Mouse (Mus musculus) MEL (cell line): ENCODE data around the gene Zfp652. TPM values are rescaled to one million over a fixed set of nuclear protein-coding genes. Genes with fewer than 3 reads are reported as not detected.

Source experiments
- DNase-seq: peaks from one replicate; pipeline ENCODE4 v3.0.0; 2011; ENCODE audit warnings: low read depth, low spot score
- H3K27ac ChIP-seq: 2 replicates; pipeline ENCODE4 v1.5.1; 2012; ENCODE audit warnings: low read depth, mild to moderate bottlenecking, control low read depth, low read length, moderate library complexity; ENCODE audit not compliant: control insufficient read depth
- H3K27me3 ChIP-seq, 2 experiments: fragments of 150-350 bp in 1 of 2; sonication (generic) in 1 of 2; 2 replicates each; pipeline ENCODE4 v1.6.1; 2012; ENCODE audit warnings: low read length in 2 of 2, mild to moderate bottlenecking in 2 of 2, improper control_type of control experiment in 1 of 2, moderate library complexity in 1 of 2; ENCODE audit not compliant: insufficient read depth in 2 of 2, control insufficient read depth in 1 of 2
- H3K36me3 ChIP-seq, 2 experiments: 2 replicates each; pipeline ENCODE4 v1.6.1; 2012 to 2014; ENCODE audit warnings: low read length in 2 of 2, improper control_type of control experiment in 1 of 2, inconsistent platforms in 1 of 2, mild to moderate bottlenecking in 1 of 2; ENCODE audit not compliant: insufficient read depth in 2 of 2, control insufficient read depth in 1 of 2
- H3K4me1 ChIP-seq, 2 experiments: fragments of 150-350 bp in 1 of 2; sonication (generic) in 1 of 2; 2 replicates each; pipeline ENCODE4 v1.6.1; 2012; ENCODE audit warnings: low read length in 2 of 2, improper control_type of control experiment in 1 of 2, mild to moderate bottlenecking in 1 of 2; ENCODE audit not compliant: insufficient read depth in 2 of 2, control insufficient read depth in 1 of 2
- H3K4me3 ChIP-seq, 2 experiments: fragments of 150-350 bp in 1 of 2; sonication (generic) in 1 of 2; 2 replicates each; pipeline ENCODE4 v1.5.1; 2012; ENCODE audit warnings: low read depth in 2 of 2, low read length in 2 of 2, mild to moderate bottlenecking in 2 of 2, moderate library complexity in 2 of 2, control low read depth in 1 of 2, improper control_type of control experiment in 1 of 2; ENCODE audit not compliant: control insufficient read depth in 1 of 2, insufficient read depth in 1 of 2
- H3K79me2 ChIP-seq: 2 replicates; pipeline ENCODE4 v1.6.1; 2012; ENCODE audit warnings: mild to moderate bottlenecking, low read length, moderate library complexity; ENCODE audit not compliant: control insufficient read depth, poor library complexity, insufficient read depth
- H3K9ac ChIP-seq: 2 replicates; pipeline ENCODE4 v1.6.1; 2012; ENCODE audit warnings: low read depth, mild to moderate bottlenecking, control low read depth, low read length, moderate library complexity; ENCODE audit not compliant: control insufficient read depth, poor library complexity, severe bottlenecking
- H3K9me3 ChIP-seq: fragments of 150-350 bp; sonication (generic); replicated peaks from 2 replicates; pipeline ENCODE4 v1.6.1; 2012; ENCODE audit warnings: mild to moderate bottlenecking, low read length, improper control_type of control experiment, moderate library complexity; ENCODE audit not compliant: insufficient read depth
- BHLHE40 ChIP-seq: IDR thresholded peaks from 2 replicates; pipeline ENCODE4 v1.6.1; 2012; ENCODE audit warnings: low read depth, mild to moderate bottlenecking, inconsistent platforms, low read length, improper control_type of control experiment, borderline replicate concordance
- CHD1 ChIP-seq: IDR thresholded peaks from 2 replicates; pipeline ENCODE4 v1.6.1; 2012; ENCODE audit warnings: low read depth, mild to moderate bottlenecking, inconsistent platforms, low read length, improper control_type of control experiment
- CHD2 ChIP-seq: IDR thresholded peaks from 2 replicates; pipeline ENCODE4 v1.6.1; 2011; ENCODE audit warnings: low read length, improper control_type of control experiment
- CTCF ChIP-seq, 3 experiments: IDR thresholded peaks in 2 of 3; conservative IDR thresholded peaks in 1 of 3; 2 replicates each; pipeline ENCODE4 v1.5.1; 2011 to 2012; ENCODE audit warnings: low read length in 3 of 3, low read depth in 2 of 3, mild to moderate bottlenecking in 2 of 3, improper control_type of control experiment in 1 of 3, inconsistent platforms in 1 of 3, mixed read lengths in 1 of 3, moderate library complexity in 1 of 3; ENCODE audit not compliant: control insufficient read depth in 1 of 3, insufficient read depth in 1 of 3, poor library complexity in 1 of 3, severe bottlenecking in 1 of 3
- E2F4 ChIP-seq: IDR thresholded peaks from 2 replicates; pipeline ENCODE4 v1.6.1; 2011; ENCODE audit warnings: low read depth, low read length, improper control_type of control experiment, borderline replicate concordance
- ELF1 ChIP-seq: IDR thresholded peaks from 2 replicates; pipeline ENCODE4 v1.6.1; 2014; ENCODE audit warnings: low read depth, mild to moderate bottlenecking, inconsistent platforms, low read length, improper control_type of control experiment, moderate library complexity
- EP300 ChIP-seq, 2 experiments: IDR thresholded peaks; 2 replicates each; pipeline ENCODE4 v1.6.1; 2011; ENCODE audit warnings: improper control_type of control experiment in 2 of 2, low read length in 2 of 2, low read depth in 1 of 2, mild to moderate bottlenecking in 1 of 2
- ETS1 ChIP-seq: IDR thresholded peaks from 2 replicates; pipeline ENCODE4 v1.6.1; 2012; ENCODE audit warnings: low read depth, mild to moderate bottlenecking, inconsistent platforms, low read length, improper control_type of control experiment, moderate library complexity
- GABPA ChIP-seq: IDR thresholded peaks from 2 replicates; pipeline ENCODE4 v1.6.1; 2012; ENCODE audit warnings: low read depth, mild to moderate bottlenecking, inconsistent platforms, low read length, improper control_type of control experiment, moderate library complexity
- GATA1 ChIP-seq: IDR thresholded peaks from 2 replicates; pipeline ENCODE4 v1.6.1; 2011; ENCODE audit warnings: low read depth, low read length, improper control_type of control experiment
- HCFC1 ChIP-seq: IDR thresholded peaks from 2 replicates; pipeline ENCODE4 v1.6.1; 2012; ENCODE audit warnings: low read depth, mild to moderate bottlenecking, inconsistent platforms, low read length, improper control_type of control experiment, moderate library complexity
- JUND ChIP-seq: IDR thresholded peaks from 2 replicates; pipeline ENCODE4 v1.6.1; 2011; ENCODE audit warnings: low read depth, mild to moderate bottlenecking, improper control_type of control experiment, low read length
- KAT2A ChIP-seq: conservative IDR thresholded peaks from 2 replicates; pipeline ENCODE4 v1.6.1; 2012; ENCODE audit warnings: low read depth, low read length, improper control_type of control experiment, inconsistent platforms
- MAX ChIP-seq: IDR thresholded peaks from 2 replicates; pipeline ENCODE4 v1.6.1; 2011; ENCODE audit warnings: low read length, improper control_type of control experiment
- MAZ ChIP-seq: IDR thresholded peaks from 2 replicates; pipeline ENCODE4 v1.6.1; 2012; ENCODE audit warnings: low read depth, mild to moderate bottlenecking, inconsistent platforms, low read length, improper control_type of control experiment
- MEF2A ChIP-seq: IDR thresholded peaks from 2 replicates; pipeline ENCODE4 v1.6.1; 2014; ENCODE audit warnings: low read depth, mild to moderate bottlenecking, inconsistent platforms, low read length, improper control_type of control experiment; ENCODE audit not compliant: poor library complexity, insufficient replicate concordance, severe bottlenecking; ENCODE audit errors: extremely low read depth
- MXI1 ChIP-seq: IDR thresholded peaks from 2 replicates; pipeline ENCODE4 v1.6.1; 2011; ENCODE audit warnings: mild to moderate bottlenecking, low read depth, low read length, improper control_type of control experiment
- MYB ChIP-seq: IDR thresholded peaks from 2 replicates; pipeline ENCODE4 v1.6.1; 2011; ENCODE audit warnings: mild to moderate bottlenecking, low read depth, low read length, improper control_type of control experiment
- NELFE ChIP-seq: IDR thresholded peaks from 2 replicates; pipeline ENCODE4 v1.6.1; 2011; ENCODE audit warnings: low read depth, low read length, improper control_type of control experiment
- NRF1 ChIP-seq: IDR thresholded peaks from 2 replicates; pipeline ENCODE4 v1.6.1; 2014; ENCODE audit warnings: low read depth, mild to moderate bottlenecking, inconsistent platforms, low read length, improper control_type of control experiment, moderate library complexity; ENCODE audit not compliant: poor library complexity, insufficient read depth, severe bottlenecking
- POLR2AphosphoS2 ChIP-seq: IDR thresholded peaks from 2 replicates; pipeline ENCODE4 v1.6.1; 2011; ENCODE audit warnings: low read length, improper control_type of control experiment
- POLR2AphosphoS5 ChIP-seq: IDR thresholded peaks from 2 replicates; pipeline ENCODE4 v1.6.1; 2012; ENCODE audit warnings: low read depth, borderline replicate concordance, mild to moderate bottlenecking, inconsistent platforms, low read length, moderate library complexity, mixed read lengths
- RAD21 ChIP-seq: IDR thresholded peaks from 2 replicates; pipeline ENCODE4 v1.6.1; 2011; ENCODE audit warnings: mild to moderate bottlenecking, low read depth, low read length, improper control_type of control experiment
- RCOR1 ChIP-seq: IDR thresholded peaks from 2 replicates; pipeline ENCODE4 v1.6.1; 2012; ENCODE audit warnings: low read depth, mild to moderate bottlenecking, inconsistent platforms, low read length, improper control_type of control experiment
- SIN3A ChIP-seq: IDR thresholded peaks from 2 replicates; pipeline ENCODE4 v1.6.1; 2012; ENCODE audit warnings: low read length, improper control_type of control experiment, inconsistent platforms
- USF1 ChIP-seq: IDR thresholded peaks from 2 replicates; pipeline ENCODE4 v1.6.1; 2014; ENCODE audit warnings: low read depth, mild to moderate bottlenecking, inconsistent platforms, low read length, improper control_type of control experiment, moderate library complexity
- USF2 ChIP-seq, 2 experiments: IDR thresholded peaks; 2 replicates each; pipeline ENCODE4 v1.6.1; 2011 to 2012; ENCODE audit warnings: improper control_type of control experiment in 2 of 2, low read length in 2 of 2, borderline replicate concordance in 1 of 2, inconsistent platforms in 1 of 2, low read depth in 1 of 2, mild to moderate bottlenecking in 1 of 2; ENCODE audit not compliant: insufficient read depth in 1 of 2
- ZKSCAN1 ChIP-seq: IDR thresholded peaks from 2 replicates; pipeline ENCODE4 v1.6.1; 2012; ENCODE audit warnings: low read depth, mild to moderate bottlenecking, inconsistent platforms, low read length, improper control_type of control experiment, moderate library complexity
- ZMIZ1 ChIP-seq: IDR thresholded peaks from 2 replicates; pipeline ENCODE4 v1.6.1; 2012; ENCODE audit warnings: low read depth, mild to moderate bottlenecking, inconsistent platforms, low read length, improper control_type of control experiment, moderate library complexity
- polyA plus RNA-seq, 2 experiments: library from polyadenylated mRNA; stranded (reverse) in 1 of 2; unstranded in 1 of 2; fragments of >175 nt in 1 of 2; fragments of >200 nt in 1 of 2; gene quantifications; 2 replicates each; pipeline versions ENCODE4 v1.2.1 to v1.2.4; 2012; ENCODE audit warnings: low replicate concordance in 2 of 2, low read depth in 1 of 2; ENCODE audit not compliant: insufficient read length in 2 of 2, insufficient read depth in 1 of 2, missing spikeins in 1 of 2
- total RNA-seq: library from RNA; depleted of rRNA; stranded (reverse); fragments of 300-350 nt; gene quantifications from 2 replicates; pipeline ENCODE4 v1.2.3, GENCODE M21; 2012

Zfp652 gene
- total and polyA plus RNA-seq, 3 experiments, result 19.3 to 38.5 (median 31.8) TPM

DNA sequence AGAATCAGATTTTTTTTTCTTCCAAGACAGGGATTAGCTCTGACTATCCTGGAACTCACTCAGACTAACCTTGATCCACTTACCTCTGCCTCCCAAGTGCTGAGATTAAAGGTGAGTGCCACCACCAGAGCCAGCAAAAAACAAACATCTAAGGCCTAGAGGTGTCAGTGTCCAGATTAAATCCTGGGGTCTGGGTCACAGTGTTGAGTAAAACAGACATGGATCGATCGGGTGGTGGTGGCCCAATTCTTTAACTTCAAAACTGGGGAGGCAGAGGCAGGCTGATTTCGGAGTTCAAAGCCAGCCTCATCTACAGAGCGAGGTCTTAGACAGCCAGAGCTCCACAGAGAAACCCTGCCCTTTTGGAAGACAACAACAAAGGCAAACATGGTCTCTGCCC lies 110.0 kb downstream of the Zfp652 start:
- Histone ChIP-seq H3K79me2 (peaks cover 5% of the 10 kb centered on the region; the same call in 1 of the 2 replicates), H3K4me3 (no peak overlapping the region), H3K36me3 (peaks cover 0 to 21% of the 10 kb centered on the region in 2 experiments; a peak in 2 of 4 replicates), H3K9ac (no peak overlapping the region), H3K27ac (no peak overlapping the region), H3K9me3 (no peaks in the 10 kb centered on the region), H3K27me3 (no peaks in the 10 kb centered on the region), H3K4me1 (peaks cover 15 to 25% of the 10 kb centered on the region in 2 experiments)
- TF ChIP-seq MEF2A, result no peak
- TF ChIP-seq KAT2A, result no peak
- TF ChIP-seq ZKSCAN1, result no peak
- TF ChIP-seq NRF1, result no peak
- no peak for TF ChIP-seq BHLHE40
- TF ChIP-seq MAX, result no peak
- no peak for TF ChIP-seq RAD21
- no peak for TF ChIP-seq CHD2
- TF ChIP-seq USF1, result no peak
- TF ChIP-seq MXI1, result no peak
- no peak for TF ChIP-seq ELF1
- TF ChIP-seq CHD1, result no peak
- no peak for TF ChIP-seq HCFC1
- TF ChIP-seq ZMIZ1, result no peak
- TF ChIP-seq JUND, result no peak
- TF ChIP-seq ETS1, result no peak
- TF ChIP-seq POLR2AphosphoS2, result no peak
- no peak for TF ChIP-seq POLR2AphosphoS5
- DNase-seq, result no peak

DNA sequence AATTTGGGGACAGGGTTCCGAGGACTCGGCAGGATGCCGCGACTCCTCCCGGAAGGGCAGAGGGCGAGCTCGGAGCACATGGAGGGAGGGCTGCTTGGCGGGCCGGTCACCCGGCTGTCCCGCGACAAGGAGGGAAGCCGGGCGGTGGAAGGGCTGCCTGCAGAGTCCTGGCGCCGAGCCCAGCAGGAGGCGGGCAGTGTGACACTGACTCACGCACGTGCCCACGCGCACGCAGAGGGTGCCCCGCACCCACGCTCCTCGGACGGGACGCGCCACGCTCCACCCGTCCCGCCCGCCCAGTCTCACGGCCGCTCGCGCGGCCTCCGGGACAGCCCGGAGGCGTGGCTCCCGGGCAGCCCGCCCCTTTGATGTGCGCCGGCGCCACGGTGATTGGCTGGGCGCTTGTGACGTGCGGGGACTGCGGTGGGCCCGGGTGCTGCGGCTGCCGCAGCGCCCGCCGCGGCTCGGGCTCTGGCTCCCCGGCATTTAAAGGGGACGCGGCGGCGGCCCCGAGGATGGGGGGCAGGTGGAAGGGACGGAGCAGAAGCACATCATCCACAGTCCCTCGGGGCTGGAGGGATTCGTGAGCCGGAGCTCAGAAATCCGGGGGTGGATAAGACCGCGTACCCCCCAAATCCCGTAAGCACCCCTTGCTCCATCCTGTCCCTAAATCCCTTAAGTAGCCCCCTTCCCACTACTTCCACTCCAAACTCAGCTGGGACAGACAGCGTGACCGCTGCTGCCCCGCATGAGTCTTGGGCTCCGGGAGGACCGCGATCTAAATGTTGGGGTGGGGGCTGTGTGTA lies 111.8 kb downstream of the Zfp652 start, which contains the start of gene Phospho1:
Gene Phospho1, plus strand, starts transcription at position 429 of the 806 bp plus-strand sequence.
- peak; percentile 97 for DNase-seq
- Histone ChIP-seq H3K79me2 (peaks cover 5% of the 10 kb centered on the region; the same call in 1 of the 2 replicates), H3K27me3 (no peaks in the 10 kb centered on the region), H3K9ac (peak within 1 kb of the TSS; percentile 85), H3K27ac (peak within 1 kb of the TSS; percentile 27), H3K36me3 (peaks cover 0 to 32% of the 10 kb centered on the region in 2 experiments; a peak in 2 of 4 replicates), H3K9me3 (no peaks in the 10 kb centered on the region), H3K4me1 (peaks cover 29 to 39% of the 10 kb centered on the region in 2 experiments), H3K4me3 (peak within 1 kb of the TSS; percentile 69 to 93)
- TF ChIP-seq E2F4 (no peak), EP300 (IDR thresholded peaks at IDR 0.05; ENCODE audit: low read depth in 1 of 2, low read length in 2 of 2) (no peak), MAX (peak; percentile 95), MYB (no peak), ZMIZ1 (peak; percentile 96), JUND (no peak), GATA1 (no peak), ELF1 (peak; percentile 38; the same call in 1 of the 2 replicates), NELFE (peak; percentile 95), CTCF (IDR thresholded peaks at IDR 0.05 in 2 of 3, conservative IDR thresholded peaks at IDR 0.05 in 1 of 3; ENCODE audit: control insufficient read depth in 1 of 3, insufficient read depth in 1 of 3, low read depth in 2 of 3, low read length in 3 of 3, poor library complexity in 1 of 3, severe bottlenecking in 1 of 3) (0 out of 6 replicates have a peak, but pooled peaks of 1 of the 3 experiments have one; percentile 0), RCOR1 (no peak), HCFC1 (peak; percentile 70), KAT2A (no peak), GABPA (no peak), USF1 (peak; percentile 34; the same call in 1 of the 2 replicates), USF2 (IDR thresholded peaks at IDR 0.05; ENCODE audit: borderline replicate concordance in 1 of 2, insufficient read depth in 1 of 2, low read depth in 1 of 2, low read length in 2 of 2) (no peak), MAZ (peak; percentile 74; the same call in 1 of the 2 replicates), RAD21 (no peak), SIN3A (peak; percentile 77)
